Mouse (Mus musculus) kidney, postnatal 25 days (tissue): ENCODE results near the gene Ift80.
"Not testable (repeated sequence)": the region's sequence is repeated elsewhere in the genome, so short reads cannot be mapped to it uniquely, and the experiment has no call there.

Experiments
- DNase-seq, 2 experiments: peaks; one replicate each; pipeline ENCODE4 v3.0.0; 2021; ENCODE audit warnings: mixed read lengths in 2 of 2

Ift80 gene

DNA sequence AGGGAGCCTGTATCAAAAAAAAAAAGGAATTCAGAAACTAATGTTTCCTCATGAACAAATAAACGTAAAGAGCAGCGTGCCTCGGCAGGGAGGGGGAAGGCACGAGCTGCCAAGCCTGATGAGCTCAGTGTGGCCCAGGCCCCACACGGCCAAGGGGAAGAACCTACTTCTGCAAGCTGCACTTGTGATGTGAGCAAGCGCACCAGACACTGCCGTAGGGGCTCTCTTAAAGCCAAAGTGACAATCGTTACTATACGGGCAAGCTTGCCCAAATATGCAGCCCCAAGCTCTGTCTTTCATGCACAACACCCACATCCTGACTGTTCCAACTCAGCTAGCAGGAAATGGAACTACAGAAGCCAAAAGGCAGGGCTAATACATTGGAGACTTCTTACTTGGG is 23.5 kb downstream of the Ift80 start:
- DNase-seq, result no peak

DNA sequence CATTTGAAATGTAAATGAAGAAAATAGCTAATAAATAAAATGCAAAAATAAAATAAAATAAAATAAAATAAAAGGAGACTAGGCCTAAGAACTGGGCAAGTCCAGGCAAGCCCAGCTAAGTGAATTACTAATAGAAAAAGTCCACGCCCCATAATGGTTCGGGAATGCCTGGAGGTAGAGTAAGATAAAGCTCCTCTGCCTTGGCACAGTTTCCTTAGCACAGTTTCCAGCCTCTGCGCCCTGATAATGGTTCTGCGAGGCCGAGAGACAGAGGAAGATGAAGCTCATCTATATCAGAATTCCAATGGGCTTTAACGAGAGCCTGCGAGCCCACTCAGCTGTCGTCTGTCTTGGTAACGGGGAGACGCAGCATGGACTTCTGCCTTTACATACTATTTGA is 25.2 kb downstream of the Ift80 start:
- DNase-seq, result no peak

DNA sequence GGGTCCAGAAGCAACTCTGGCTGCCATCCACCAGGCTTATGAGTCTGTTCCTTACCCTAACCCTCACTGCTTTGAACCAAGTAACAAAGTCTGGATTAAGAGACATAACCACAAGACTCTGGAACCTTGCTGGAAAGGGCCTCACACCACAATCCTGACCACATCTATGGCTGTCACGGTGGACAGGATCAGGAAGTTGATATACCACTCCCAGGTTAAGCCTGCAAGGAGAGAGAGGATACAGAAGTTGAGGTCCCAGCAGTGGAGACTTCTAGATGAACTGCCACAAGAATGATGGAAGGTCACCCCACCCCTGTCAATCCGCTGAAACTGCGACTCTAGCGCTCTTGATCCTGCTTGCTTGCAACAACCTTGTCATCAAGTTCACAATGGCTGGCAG is 26.7 kb downstream of the Ift80 start:
- DNase-seq, result no peak

- DNase-seq, result no peak
These were observed 28.6 kb downstream of the Ift80 start for GRCm38 (mm10) chr3:68975533-68976490.

DNA sequence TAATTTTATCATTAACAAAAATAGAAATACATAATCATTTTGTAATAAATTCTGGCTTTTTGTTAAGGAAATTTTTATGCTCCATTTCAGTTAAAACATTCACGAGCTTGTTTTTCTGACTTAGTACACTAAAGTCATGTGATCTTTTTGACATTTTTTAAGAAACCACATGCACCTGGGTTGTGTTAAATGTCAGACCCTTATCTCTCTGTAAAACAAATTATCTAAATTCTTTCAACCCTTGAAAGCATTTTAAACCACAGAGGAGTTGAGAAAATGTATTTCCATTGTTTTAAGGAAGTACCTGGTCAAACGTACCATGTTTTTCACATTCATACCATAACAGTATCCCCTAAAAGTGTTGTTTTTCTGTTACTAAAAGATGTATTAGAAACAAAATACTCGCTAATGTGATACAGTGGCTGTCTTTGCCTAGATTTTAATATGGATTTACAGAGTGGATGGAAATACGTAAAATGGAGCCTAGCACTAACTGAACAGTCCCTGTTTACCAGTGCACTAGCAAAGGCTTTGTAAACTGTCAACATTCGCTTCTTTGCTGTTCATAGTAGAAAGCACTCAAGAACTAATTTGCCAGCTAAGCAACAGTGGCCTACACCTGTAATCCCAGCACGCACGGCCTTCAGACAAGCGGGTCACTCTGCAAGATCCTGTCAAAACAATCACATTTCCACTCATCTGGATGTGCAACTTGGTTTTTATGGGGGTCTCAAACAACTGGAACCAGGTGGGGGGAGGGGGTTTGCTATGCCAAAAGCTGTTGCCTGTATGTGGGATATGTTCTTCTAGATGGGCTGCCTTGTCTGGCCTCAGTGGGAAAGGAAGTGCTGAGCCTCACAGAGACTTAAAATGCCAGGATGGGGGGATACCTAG is 29.5 kb downstream of the Ift80 start:
- DNase-seq, result no peak

- no peak for DNase-seq
These were observed 30.8 kb downstream of the Ift80 start for GRCm38 (mm10) chr3:68973574-68973973.

DNA sequence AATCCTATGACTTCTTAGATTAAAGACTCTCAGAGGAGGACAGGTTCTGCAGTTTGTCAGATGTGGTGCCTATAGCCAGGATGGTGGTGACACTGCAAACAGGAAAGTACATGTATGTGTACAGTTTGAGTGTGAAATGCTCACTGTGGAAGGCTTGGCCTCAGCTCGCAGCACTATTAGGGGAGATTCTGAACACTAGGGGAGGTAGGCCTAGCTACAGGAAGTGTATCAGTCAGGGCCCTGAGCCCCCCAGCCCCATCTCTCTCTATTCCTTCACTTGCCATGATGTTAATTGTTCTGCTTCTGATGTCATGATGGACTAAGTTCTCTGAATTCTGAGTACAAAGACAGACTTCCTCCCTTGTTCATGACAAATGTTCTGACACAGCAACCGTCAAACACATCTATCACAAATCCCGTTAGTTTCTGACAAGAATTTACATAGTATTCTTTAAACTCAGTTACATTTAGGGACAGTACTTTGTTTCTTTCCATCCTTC is 35.2 kb downstream of the Ift80 start:
- no peak for DNase-seq

GRCm38 (mm10) chr3:68967404-68967803 is 37.0 kb downstream of the Ift80 start:
- DNase-seq, result no peak

DNA sequence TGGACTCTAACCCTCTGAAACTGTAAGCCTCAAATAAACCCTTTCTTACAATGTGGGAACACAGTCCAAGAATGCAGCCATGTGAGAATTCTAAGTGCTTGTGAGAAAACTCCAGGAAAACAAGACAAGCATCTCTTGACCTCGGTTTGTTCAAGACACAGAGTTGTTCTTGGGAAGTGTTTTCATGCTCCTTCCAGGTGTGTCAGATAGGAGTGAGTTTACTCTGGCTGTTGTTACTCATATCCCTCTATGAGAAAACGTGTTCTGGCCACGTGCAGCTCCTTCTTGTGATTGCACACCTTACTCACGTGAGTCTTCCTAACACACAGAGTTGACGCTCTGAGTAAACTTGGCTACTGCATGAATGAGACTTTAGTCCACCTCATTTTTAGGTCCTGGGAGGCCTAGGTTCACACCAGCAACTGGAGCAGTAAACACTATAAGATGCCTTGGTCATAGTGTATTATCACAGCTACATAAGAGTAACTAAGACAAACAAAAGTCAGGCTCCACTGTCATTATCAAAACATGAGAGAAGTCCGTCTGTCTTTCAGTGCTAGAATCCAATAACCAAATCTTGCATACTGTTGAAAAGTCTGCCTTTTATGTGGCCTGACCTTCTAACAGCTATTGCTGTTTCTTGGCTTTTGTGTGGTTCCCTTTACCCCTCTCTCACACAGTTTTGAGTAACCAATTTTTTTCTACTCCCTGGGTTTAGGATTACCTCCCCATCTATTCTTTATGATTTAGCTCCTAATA is 37.7 kb downstream of the Ift80 start:
- DNase-seq, result no peak

GRCm38 (mm10) chr3:68964682-68965081 is 39.7 kb downstream of the Ift80 start:
- DNase-seq, result peak in 1 of 2 experiments; percentile 45

- DNase-seq, result no peak
These were observed 47.0 kb downstream of the Ift80 start for GRCm38 (mm10) chr3:68957413-68957812.

DNA sequence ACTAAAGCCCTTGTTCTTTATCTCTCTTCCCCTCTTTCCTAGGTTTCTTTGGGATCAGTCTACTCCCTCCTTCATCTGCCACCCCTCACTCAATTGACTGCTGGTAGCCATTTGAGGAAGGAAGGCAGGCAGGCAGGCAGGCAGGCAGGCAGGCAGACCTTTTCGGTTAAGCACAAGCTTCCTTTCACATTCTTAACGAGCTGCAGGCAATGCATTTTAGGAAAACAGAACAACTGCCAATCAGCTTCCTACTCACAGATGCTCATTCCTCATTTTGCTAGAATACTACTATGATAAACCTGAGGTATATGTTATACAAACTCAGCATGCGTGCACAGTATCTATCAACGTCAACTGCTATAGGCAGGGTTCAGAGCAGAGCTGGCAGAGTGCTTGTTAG is 47.9 kb downstream of the Ift80 start:
- DNase-seq, result no peak

DNA sequence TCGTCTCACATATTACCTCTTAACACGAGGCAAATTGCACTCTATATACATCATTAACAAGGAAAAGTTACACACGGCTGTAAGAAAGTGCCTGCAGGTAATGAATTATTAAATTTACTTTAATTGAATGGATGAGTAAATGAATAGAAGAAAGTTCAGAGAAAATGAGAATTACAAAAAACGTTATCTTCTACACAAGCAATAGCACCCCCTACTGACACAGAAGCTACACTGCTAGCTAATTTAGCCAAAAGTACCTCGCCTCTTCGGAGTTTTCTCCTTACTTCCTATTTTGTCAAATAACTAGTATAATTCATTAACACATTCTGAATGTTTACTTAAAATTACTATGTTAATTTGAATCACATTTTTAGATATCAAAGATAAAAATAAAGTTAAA is 49.9 kb downstream of the Ift80 start:
- DNase-seq, result peak in 1 of 2 experiments; percentile 44

- DNase-seq, result no peak
These were observed 51.7 kb downstream of the Ift80 start for GRCm38 (mm10) chr3:68952707-68953106.

GRCm38 (mm10) chr3:68951971-68952370 is 52.4 kb downstream of the Ift80 start:
- DNase-seq, result not testable (repeated sequence)

- no peak for DNase-seq
These were observed 55.0 kb downstream of the Ift80 start for GRCm38 (mm10) chr3:68949381-68949780.

DNA sequence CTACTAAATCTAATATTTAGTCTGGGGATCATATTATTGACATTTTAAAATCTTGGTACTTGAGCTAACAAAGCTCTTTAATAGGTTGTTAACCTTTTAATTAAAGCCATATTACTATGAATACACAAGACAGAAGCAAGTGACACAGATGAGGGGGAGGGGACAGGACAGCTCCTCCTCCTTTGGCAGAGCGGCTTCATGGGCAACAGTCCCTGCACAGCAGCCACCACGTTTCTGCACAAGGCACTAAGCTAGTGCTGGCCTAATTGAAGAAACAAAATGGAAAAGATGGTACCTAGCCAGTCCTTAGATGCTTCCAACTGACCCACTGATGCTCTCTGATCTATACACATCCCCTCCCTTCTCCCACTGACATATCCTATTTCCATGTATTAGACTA is 55.5 kb downstream of the Ift80 start:
- DNase-seq, result no peak

DNA sequence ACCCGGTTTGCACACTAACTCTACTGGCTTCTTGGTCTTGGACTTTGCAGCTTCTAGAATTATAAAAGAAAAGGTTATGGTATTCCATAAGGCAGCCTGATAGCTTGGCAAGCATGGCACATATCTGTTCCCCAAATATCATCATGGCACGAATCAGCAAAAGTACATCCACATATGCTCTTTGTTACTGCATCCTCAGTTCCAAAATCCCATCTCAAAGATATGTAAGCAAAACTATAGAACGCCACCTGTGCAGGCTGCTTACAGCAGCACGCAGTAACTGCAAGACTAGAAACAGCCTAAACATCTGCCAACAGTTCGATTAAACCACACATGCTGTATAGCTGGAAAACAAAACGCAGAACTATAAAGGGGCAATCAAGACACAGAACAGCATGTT is 62.5 kb downstream of the Ift80 start:
- DNase-seq, result no peak

- DNase-seq, result no peak
These were observed 64.1 kb downstream of the Ift80 start for GRCm38 (mm10) chr3:68940311-68940710.

- DNase-seq, result no peak
These were observed 65.1 kb downstream of the Ift80 start for GRCm38 (mm10) chr3:68939312-68939711.

DNA sequence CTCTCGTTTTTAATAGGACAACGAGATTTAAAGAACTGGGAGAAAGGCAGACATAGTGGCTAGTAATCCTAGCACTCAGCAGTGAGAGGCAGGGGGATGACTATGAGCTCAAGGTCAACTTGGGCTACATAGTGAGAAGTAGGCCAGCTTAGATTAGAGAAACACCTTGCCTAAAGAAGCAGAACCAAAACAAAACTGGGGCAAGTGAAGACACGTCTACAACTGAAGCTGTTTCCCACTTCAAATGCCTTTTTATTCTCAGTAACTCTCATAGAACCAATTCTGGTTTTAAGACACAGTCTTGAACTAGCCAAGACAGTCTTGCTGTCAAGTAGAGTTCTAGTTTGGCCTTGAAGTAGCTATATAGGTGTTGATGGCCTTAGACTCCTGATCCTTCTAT is 67.7 kb downstream of the Ift80 start:
- DNase-seq, result no peak

GRCm38 (mm10) chr3:68935498-68935897 is 68.9 kb downstream of the Ift80 start:
- DNase-seq, result peak in 1 of 2 experiments; percentile 36

DNA sequence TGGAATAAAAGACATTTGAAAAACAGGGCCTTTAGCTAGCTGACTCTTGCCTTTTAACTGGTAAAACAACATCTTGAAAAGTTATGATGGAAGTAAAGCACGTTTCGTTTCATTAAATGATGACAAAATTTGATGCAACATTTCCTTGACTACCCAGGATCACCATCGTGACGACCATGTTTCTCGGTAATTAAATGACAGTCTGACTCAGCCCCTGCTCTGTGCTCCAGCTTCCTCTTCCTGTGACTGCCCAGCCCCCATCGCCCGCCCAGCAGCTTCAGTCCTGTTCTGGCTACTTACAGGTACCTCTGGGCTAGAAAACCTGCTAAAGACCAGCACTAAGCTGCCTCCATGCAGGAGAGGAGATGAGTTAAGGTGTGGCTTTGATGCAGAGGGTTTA is 70.1 kb downstream of the Ift80 start:
- DNase-seq, result no peak
